Mouse (Mus musculus): ENCODE data around the gene Wdr53.

DNA sequence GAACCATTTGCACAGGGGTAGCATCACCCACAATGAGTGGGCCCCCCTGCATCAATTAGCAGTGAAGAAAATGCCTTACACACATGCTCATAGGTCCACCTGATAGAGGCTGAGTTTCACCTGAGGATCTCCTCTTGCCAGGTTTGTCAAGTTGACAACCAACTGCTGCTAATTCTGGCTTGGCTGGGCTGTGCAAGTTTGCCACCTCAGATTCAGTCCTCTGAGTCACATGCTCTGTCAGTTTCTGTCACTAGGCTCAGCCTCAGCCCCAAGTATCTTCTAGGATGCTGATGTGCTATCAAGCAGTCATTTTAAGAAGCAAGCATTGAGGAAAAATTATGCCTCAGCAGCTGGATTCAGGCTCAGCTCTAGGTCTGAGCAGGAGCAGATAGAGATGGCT, 32.9 kb upstream of the Wdr53 start:
- no peak for TF ChIP-seq CTCF (IDR thresholded peaks at IDR 0.05; ENCODE audit: insufficient read depth, low read depth, low read length)
- no peak for TF ChIP-seq POLR2A (IDR thresholded peaks at IDR 0.05; ENCODE audit: insufficient read depth, low read depth, low read length)

All from olfactory bulb, adult 2 months (tissue).